Mouse (Mus musculus): ENCODE data around the gene 9930104L06Rik.

GRCm38 (mm10) chr4:124959062-124959461 lies 22.2 kb downstream of the 9930104L06Rik start:
- no peak for TF ChIP-seq MAX (IDR thresholded peaks at IDR 0.05)
- TF ChIP-seq CTCF (IDR thresholded peaks at IDR 0.05; ENCODE audit: control insufficient read depth, insufficient read depth, insufficient read length) = no peak

Data from C2C12 (cell line).